Mouse (Mus musculus): ENCODE data around the gene E2f1.

Gene E2f1

GRCm38 (mm10) chr2:154569836-154570286 lies at the start of gene E2f1:
Gene E2f1, minus strand, starts transcription at chr2:154569892.
- peak; percentile 73 for DNase-seq (ENCODE audit: low read depth, low spot score)

- DNase-seq (ENCODE audit: low read depth, low spot score) = no peak
Measured at GRCm38 (mm10) chr2:154617061-154617460, 47.4 kb upstream of the E2f1 start.

DNA sequence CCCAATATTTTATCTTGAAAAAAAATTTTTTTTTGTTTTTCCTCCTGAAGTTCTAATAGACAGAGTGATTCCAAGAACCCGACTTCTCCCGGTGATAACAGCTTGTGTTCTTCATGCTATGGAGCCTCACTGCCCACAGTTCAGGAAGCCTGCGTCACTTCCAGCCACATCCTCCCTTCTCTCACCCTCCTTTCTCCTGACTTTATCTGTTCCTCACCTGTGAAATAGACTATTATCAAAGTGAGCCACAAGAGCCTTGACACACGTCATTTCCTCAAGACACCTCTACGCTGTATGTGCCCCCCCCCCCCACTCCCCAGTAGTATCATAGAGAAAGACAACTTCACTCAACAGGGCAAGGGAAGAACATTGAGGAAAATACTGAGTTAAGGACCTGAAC lies 46.0 kb upstream of the E2f1 start:
- DNase-seq (ENCODE audit: low read depth, low spot score) = no peak

DNA sequence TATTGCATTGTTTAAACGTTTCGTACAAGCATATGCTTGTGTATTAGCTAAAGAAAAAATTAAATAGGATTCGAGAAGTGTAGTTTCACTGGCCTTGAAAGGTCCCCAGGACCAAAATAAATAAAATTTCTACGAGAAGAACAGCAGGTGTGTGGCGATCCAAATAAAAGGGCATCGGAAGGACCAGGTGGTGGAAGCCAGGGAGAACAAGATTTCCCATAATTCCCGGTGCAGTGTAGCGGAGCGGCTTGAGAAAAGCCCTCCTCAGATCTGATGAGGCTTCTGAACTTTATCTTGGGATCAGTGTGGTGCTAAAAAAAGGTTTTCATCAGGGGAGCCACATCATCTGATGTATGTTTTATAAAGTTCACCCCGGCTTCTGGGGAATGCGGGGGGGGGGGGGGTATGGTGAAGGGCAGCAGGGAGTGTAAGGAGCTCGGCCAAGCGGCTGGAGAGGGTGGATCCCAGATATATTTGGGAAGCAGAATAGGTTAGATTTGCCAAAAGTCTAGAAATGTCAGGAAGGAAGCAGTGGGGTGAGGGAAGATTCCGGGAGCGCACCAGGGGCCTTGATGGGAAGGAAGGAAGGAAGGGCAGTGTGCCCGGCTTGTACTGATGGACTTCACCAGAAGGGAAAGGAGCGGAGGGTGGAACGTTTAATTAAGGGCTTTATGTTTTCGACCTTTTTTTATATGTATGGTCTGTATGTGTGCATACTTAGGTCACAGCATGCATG lies 45.3 kb upstream of the E2f1 start:
- no peak for DNase-seq (ENCODE audit: low read depth, low spot score)

GRCm38 (mm10) chr2:154613118-154614115 lies 43.7 kb upstream of the E2f1 start, which contains the start of the genes Zfp341 and 4930519P11Rik:
Gene Zfp341, plus strand, starts transcription at chr2:154613297.
Gene 4930519P11Rik, minus strand, starts transcription at chr2:154613437.
- peak; percentile 69 for DNase-seq (ENCODE audit: low read depth, low spot score)

DNA sequence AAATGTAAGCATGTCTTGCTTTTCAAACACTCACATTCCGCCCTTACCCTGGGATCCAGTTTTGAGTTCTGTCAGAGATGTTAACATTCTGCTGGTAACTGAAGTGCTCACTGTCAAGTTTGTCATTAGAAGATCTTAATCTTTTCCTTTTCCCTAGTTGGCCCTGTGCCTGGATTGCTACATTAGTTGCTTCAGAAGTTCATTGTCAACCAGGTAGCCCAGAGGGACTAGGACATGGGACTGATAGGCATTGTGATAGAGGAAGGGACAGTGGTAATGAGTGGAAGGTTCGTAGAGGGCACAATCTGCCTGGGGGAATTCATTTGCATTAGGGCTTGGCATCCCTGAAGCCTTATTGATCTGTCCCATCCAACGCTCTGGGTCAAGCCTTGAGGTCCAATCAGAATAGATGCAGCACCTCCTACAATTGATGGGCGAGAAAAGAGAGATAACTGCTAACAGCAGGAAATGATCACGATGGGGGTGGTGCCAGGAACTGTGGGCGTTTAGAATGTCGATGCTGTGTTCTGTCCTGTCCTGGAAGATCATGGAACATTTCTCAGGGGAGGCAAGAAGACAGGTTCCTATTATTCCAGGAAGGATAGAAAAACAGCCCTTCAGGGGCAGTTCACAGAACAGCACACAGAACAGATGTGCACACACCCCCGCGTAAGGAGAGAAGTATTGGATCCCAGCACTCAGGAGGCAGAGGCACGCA lies 39.5 kb upstream of the E2f1 start:
- DNase-seq (ENCODE audit: low read depth, low spot score) = no peak

- no peak for DNase-seq (ENCODE audit: low read depth, low spot score)
Measured at GRCm38 (mm10) chr2:154606965-154607364, 37.3 kb upstream of the E2f1 start.

- no peak for DNase-seq (ENCODE audit: low read depth, low spot score)
Measured at GRCm38 (mm10) chr2:154604156-154604555, 34.5 kb upstream of the E2f1 start.

DNA sequence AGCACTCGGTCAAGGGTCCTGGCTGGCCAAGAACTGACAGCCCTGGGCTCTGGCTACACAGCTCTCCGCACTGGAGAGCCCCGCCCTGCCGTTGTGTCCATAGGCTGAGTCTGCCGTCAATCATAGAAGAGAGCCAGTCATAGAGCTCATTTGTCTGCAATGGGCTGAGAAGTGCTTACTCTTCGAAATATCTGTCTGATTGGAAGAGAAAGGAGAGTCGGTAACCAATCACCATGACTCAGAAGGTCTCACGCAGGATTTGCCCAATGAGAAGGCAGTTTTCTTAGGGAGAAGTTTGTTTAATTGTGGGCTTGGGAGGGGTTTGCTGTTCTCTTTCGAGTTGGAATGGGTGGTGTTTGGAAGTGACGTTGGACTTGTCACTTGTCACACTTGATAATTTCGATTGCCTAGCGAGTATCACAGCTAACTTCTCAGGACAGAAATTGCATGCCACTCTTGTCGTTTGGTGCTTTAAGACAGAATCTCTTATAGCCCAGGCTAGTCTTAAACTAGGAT lies 34.0 kb upstream of the E2f1 start, which contains the start of gene Pxmp4:
Gene Pxmp4, minus strand, starts transcription at position 71 of the 516 bp plus-strand sequence.
- DNase-seq (ENCODE audit: low read depth, low spot score) = peak; percentile 90

DNA sequence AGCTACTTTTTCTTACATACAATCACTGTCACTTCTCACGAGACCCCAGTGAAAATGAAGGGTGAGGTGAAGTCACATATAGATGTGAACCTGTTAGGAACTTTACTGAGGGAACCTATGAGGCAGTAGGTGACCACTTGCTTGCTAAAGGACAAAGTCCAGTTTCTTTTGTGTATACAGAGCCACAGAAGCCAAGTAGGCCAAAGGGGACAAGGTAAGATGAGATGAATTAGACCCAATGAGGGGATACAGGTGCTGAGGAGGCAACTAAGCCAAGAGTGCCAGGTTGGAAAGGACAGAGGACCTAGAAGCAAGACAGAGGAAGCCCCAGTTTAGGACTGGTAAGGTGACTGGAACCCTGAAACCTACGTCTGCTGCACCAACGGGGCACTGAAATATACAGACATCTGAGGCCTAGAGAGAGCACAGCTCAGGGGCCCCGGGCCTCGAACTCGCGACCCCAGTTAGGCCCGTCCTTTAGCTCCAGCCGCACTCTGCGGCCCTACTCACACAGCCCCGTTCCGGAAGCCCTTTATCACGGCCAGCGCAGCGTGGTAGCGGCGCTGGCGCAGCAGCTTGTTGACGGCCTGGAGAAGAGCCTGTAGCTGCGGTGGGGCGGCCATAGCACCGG lies 33.4 kb upstream of the E2f1 start:
- no peak for DNase-seq (ENCODE audit: low read depth, low spot score)

- no peak for DNase-seq (ENCODE audit: low read depth, low spot score)
Measured at GRCm38 (mm10) chr2:154601324-154601723, 31.6 kb upstream of the E2f1 start.

DNA sequence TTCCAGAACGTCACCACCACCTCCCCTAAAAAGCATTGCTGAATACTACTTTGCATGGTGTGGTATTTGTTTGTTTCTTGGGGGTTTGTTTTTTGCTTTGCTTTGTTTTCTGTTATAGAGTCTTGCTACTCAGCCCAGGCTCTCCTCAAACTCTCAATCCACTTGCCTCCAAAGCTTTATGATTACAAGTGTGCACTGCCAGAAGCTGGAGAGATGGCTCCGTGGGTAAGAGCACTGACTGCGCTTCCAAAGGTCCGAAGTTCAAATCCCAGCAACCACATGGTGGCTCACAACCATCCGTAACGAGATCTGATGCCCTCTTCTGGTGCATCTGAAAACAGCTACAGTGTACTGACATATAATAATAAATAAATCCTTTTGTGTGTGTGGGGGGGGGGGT lies 30.9 kb upstream of the E2f1 start:
- DNase-seq (ENCODE audit: low read depth, low spot score) = no peak

DNA sequence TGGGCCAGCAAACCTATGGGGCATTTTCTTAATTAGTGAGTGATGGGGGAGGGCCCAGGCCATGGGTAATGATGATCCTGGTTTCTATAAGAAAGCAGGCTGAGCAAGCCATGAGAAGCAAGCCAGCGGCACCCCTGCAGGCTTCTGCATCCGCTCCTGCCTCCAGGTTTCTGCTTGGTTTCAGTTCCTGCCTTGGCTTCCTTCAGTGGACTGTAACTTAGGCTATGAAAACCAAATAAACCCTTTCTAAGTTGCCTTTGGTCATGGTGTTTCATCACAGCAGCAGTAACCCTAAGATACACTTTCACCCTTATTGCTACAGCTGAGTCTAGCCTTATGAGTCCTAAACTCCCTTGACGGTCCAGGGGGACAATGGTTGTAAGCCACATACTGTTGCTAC lies 27.7 kb upstream of the E2f1 start:
- DNase-seq (ENCODE audit: low read depth, low spot score) = no peak

- no peak for DNase-seq (ENCODE audit: low read depth, low spot score)
Measured at GRCm38 (mm10) chr2:154595775-154596174, 26.1 kb upstream of the E2f1 start.

DNA sequence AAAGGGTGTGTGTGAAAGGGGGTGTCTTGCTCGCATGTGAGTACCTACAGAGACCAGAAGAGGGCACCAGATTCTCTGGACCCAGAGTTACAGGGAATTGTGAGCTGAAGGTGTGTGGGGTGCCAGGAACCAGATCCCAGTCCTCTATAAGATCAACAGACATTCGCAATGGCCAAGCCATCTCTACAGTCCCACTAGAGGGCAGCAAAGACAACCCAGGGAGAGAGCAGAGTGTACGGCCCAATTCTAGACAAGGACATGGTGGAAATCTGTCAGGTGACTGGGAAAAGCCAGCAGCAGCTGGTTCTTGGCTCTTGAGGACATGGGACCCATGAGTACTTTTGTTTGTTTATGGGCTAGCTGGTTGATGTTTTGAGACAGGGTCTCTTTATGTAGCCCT lies 23.3 kb upstream of the E2f1 start:
- DNase-seq (ENCODE audit: low read depth, low spot score) = no peak

GRCm38 (mm10) chr2:154591239-154591638 lies 21.5 kb upstream of the E2f1 start:
- DNase-seq (ENCODE audit: low read depth, low spot score) = no peak

DNA sequence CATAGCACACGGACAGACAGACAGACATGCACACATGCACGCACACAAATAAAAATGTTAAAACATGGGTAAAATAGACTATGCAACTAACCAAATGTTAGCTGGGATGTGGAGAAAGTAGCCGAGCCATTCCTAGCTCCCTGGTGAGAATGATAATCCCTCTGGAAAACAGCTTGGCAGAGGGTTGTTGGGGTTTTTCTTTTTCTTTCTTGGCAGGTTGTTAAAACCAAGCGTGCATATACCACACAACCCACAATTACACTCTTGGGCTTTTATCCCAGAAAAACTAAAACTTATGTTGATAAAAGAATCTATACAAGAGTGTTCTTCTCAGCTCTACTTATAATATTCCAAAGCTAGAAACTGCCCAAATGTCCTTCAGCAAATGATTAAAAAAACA lies 19.4 kb upstream of the E2f1 start:
- no peak for DNase-seq (ENCODE audit: low read depth, low spot score)

- no peak for DNase-seq (ENCODE audit: low read depth, low spot score)
Measured at GRCm38 (mm10) chr2:154586405-154586804, 16.7 kb upstream of the E2f1 start.

DNA sequence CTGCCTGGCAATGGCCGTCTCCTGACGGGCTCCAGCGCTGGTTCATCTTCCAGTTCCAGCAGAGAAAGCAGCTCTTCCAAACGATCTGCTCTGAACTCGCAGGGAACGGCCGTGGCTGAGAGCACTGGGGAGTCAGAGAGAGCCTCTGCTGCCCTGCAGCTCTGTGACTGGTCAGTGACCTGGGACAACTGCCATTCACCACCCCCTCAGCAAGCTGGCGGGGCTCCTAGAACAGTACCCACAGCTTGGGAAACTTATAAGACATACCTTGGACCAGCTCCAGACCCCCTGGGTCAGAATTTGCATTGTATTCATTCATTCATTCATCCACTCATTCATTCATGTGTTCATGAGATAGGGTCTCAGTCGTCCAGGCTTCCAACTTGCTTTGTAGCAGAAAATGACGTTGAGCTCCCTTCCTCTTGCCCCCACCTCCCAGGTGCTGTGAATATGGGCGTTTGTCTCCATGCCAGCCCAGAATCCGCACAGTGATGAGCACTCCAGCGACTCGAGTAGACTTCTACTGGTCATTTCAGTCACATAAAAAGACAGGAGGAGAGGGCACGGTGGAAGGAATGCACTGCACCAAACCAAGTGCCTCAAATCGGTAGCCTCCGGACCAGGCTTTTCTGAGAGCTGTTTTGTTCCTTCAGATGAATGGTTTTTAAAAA lies 15.4 kb upstream of the E2f1 start:
- no peak for DNase-seq (ENCODE audit: low read depth, low spot score)
